Mouse (Mus musculus) MEL (cell line): ENCODE measurements at regions not wholly inside any gene's neighbourhood (a gene's known extent, or its start where the extent isn't known, plus 50 kb on each side); places are given as distances from the start of the nearest gene placed in this dataset.

ENCODE experiments used
- DNase-seq: peaks from one replicate; pipeline ENCODE4 v3.0.0; 2011; ENCODE audit warnings: low read depth, low spot score
- H3K27ac ChIP-seq: 2 replicates; pipeline ENCODE4 v1.5.1; 2012; ENCODE audit warnings: low read depth, mild to moderate bottlenecking, control low read depth, low read length, moderate library complexity; ENCODE audit not compliant: control insufficient read depth
- H3K27me3 ChIP-seq, 2 experiments: fragments of 150-350 bp in 1 of 2; sonication (generic) in 1 of 2; 2 replicates each; pipeline ENCODE4 v1.6.1; 2012; ENCODE audit warnings: low read length in 2 of 2, mild to moderate bottlenecking in 2 of 2, improper control_type of control experiment in 1 of 2, moderate library complexity in 1 of 2; ENCODE audit not compliant: insufficient read depth in 2 of 2, control insufficient read depth in 1 of 2
- H3K36me3 ChIP-seq, 2 experiments: 2 replicates each; pipeline ENCODE4 v1.6.1; 2012 to 2014; ENCODE audit warnings: low read length in 2 of 2, improper control_type of control experiment in 1 of 2, inconsistent platforms in 1 of 2, mild to moderate bottlenecking in 1 of 2; ENCODE audit not compliant: insufficient read depth in 2 of 2, control insufficient read depth in 1 of 2
- H3K4me1 ChIP-seq, 2 experiments: fragments of 150-350 bp in 1 of 2; sonication (generic) in 1 of 2; 2 replicates each; pipeline ENCODE4 v1.6.1; 2012; ENCODE audit warnings: low read length in 2 of 2, improper control_type of control experiment in 1 of 2, mild to moderate bottlenecking in 1 of 2; ENCODE audit not compliant: insufficient read depth in 2 of 2, control insufficient read depth in 1 of 2
- H3K4me3 ChIP-seq, 2 experiments: fragments of 150-350 bp in 1 of 2; sonication (generic) in 1 of 2; 2 replicates each; pipeline ENCODE4 v1.5.1; 2012; ENCODE audit warnings: low read depth in 2 of 2, low read length in 2 of 2, mild to moderate bottlenecking in 2 of 2, moderate library complexity in 2 of 2, control low read depth in 1 of 2, improper control_type of control experiment in 1 of 2; ENCODE audit not compliant: control insufficient read depth in 1 of 2, insufficient read depth in 1 of 2
- H3K79me2 ChIP-seq: 2 replicates; pipeline ENCODE4 v1.6.1; 2012; ENCODE audit warnings: mild to moderate bottlenecking, low read length, moderate library complexity; ENCODE audit not compliant: control insufficient read depth, poor library complexity, insufficient read depth
- H3K9ac ChIP-seq: 2 replicates; pipeline ENCODE4 v1.6.1; 2012; ENCODE audit warnings: low read depth, mild to moderate bottlenecking, control low read depth, low read length, moderate library complexity; ENCODE audit not compliant: control insufficient read depth, poor library complexity, severe bottlenecking
- H3K9me3 ChIP-seq: fragments of 150-350 bp; sonication (generic); replicated peaks from 2 replicates; pipeline ENCODE4 v1.6.1; 2012; ENCODE audit warnings: mild to moderate bottlenecking, low read length, improper control_type of control experiment, moderate library complexity; ENCODE audit not compliant: insufficient read depth
- CHD2 ChIP-seq: IDR thresholded peaks from 2 replicates; pipeline ENCODE4 v1.6.1; 2011; ENCODE audit warnings: low read length, improper control_type of control experiment
- E2F4 ChIP-seq: IDR thresholded peaks from 2 replicates; pipeline ENCODE4 v1.6.1; 2011; ENCODE audit warnings: low read depth, low read length, improper control_type of control experiment, borderline replicate concordance
- ELF1 ChIP-seq: IDR thresholded peaks from 2 replicates; pipeline ENCODE4 v1.6.1; 2014; ENCODE audit warnings: low read depth, mild to moderate bottlenecking, inconsistent platforms, low read length, improper control_type of control experiment, moderate library complexity
- GATA1 ChIP-seq: IDR thresholded peaks from 2 replicates; pipeline ENCODE4 v1.6.1; 2011; ENCODE audit warnings: low read depth, low read length, improper control_type of control experiment
- HCFC1 ChIP-seq: IDR thresholded peaks from 2 replicates; pipeline ENCODE4 v1.6.1; 2012; ENCODE audit warnings: low read depth, mild to moderate bottlenecking, inconsistent platforms, low read length, improper control_type of control experiment, moderate library complexity
- JUND ChIP-seq: IDR thresholded peaks from 2 replicates; pipeline ENCODE4 v1.6.1; 2011; ENCODE audit warnings: low read depth, mild to moderate bottlenecking, improper control_type of control experiment, low read length
- KAT2A ChIP-seq: conservative IDR thresholded peaks from 2 replicates; pipeline ENCODE4 v1.6.1; 2012; ENCODE audit warnings: low read depth, low read length, improper control_type of control experiment, inconsistent platforms
- MAFK ChIP-seq: IDR thresholded peaks from 2 replicates; pipeline ENCODE4 v1.6.1; 2011; ENCODE audit warnings: low read depth, mild to moderate bottlenecking, low read length, improper control_type of control experiment, borderline replicate concordance
- MAX ChIP-seq: IDR thresholded peaks from 2 replicates; pipeline ENCODE4 v1.6.1; 2011; ENCODE audit warnings: low read length, improper control_type of control experiment
- MAZ ChIP-seq: IDR thresholded peaks from 2 replicates; pipeline ENCODE4 v1.6.1; 2012; ENCODE audit warnings: low read depth, mild to moderate bottlenecking, inconsistent platforms, low read length, improper control_type of control experiment
- MEF2A ChIP-seq: IDR thresholded peaks from 2 replicates; pipeline ENCODE4 v1.6.1; 2014; ENCODE audit warnings: low read depth, mild to moderate bottlenecking, inconsistent platforms, low read length, improper control_type of control experiment; ENCODE audit not compliant: poor library complexity, insufficient replicate concordance, severe bottlenecking; ENCODE audit errors: extremely low read depth
- MYB ChIP-seq: IDR thresholded peaks from 2 replicates; pipeline ENCODE4 v1.6.1; 2011; ENCODE audit warnings: mild to moderate bottlenecking, low read depth, low read length, improper control_type of control experiment
- MYC ChIP-seq: IDR thresholded peaks from 2 replicates; pipeline ENCODE4 v1.6.1; 2011; ENCODE audit warnings: low read depth, mild to moderate bottlenecking, low read length, improper control_type of control experiment, moderate library complexity
- NELFE ChIP-seq: IDR thresholded peaks from 2 replicates; pipeline ENCODE4 v1.6.1; 2011; ENCODE audit warnings: low read depth, low read length, improper control_type of control experiment
- POLR2A ChIP-seq, 2 experiments: IDR thresholded peaks; 2 replicates each; pipeline ENCODE4 v1.6.1; 2011 to 2012; ENCODE audit warnings: low read length in 2 of 2, mild to moderate bottlenecking in 2 of 2, control low read depth in 1 of 2, improper control_type of control experiment in 1 of 2, low read depth in 1 of 2, moderate library complexity in 1 of 2; ENCODE audit not compliant: control insufficient read depth in 1 of 2, insufficient read depth in 1 of 2, poor library complexity in 1 of 2
- POLR2AphosphoS5 ChIP-seq: IDR thresholded peaks from 2 replicates; pipeline ENCODE4 v1.6.1; 2012; ENCODE audit warnings: low read depth, borderline replicate concordance, mild to moderate bottlenecking, inconsistent platforms, low read length, moderate library complexity, mixed read lengths
- RCOR1 ChIP-seq: IDR thresholded peaks from 2 replicates; pipeline ENCODE4 v1.6.1; 2012; ENCODE audit warnings: low read depth, mild to moderate bottlenecking, inconsistent platforms, low read length, improper control_type of control experiment
- SIN3A ChIP-seq: IDR thresholded peaks from 2 replicates; pipeline ENCODE4 v1.6.1; 2012; ENCODE audit warnings: low read length, improper control_type of control experiment, inconsistent platforms
- SMC3 ChIP-seq: IDR thresholded peaks from 2 replicates; pipeline ENCODE4 v1.6.1; 2011; ENCODE audit warnings: low read depth, low read length, improper control_type of control experiment
- TBP ChIP-seq: IDR thresholded peaks from 2 replicates; pipeline ENCODE4 v1.8.0; 2011; ENCODE audit warnings: low read depth, low read length, improper control_type of control experiment
- TCF12 ChIP-seq: IDR thresholded peaks from 2 replicates; pipeline ENCODE4 v1.6.1; 2014; ENCODE audit warnings: low read depth, mild to moderate bottlenecking, inconsistent platforms, low read length, improper control_type of control experiment, moderate library complexity
- UBTF ChIP-seq: IDR thresholded peaks from 2 replicates; pipeline ENCODE4 v1.6.1; 2012; ENCODE audit warnings: low read depth, mild to moderate bottlenecking, inconsistent platforms, low read length, improper control_type of control experiment, moderate library complexity, borderline replicate concordance; ENCODE audit not compliant: insufficient read depth
- USF1 ChIP-seq: IDR thresholded peaks from 2 replicates; pipeline ENCODE4 v1.6.1; 2014; ENCODE audit warnings: low read depth, mild to moderate bottlenecking, inconsistent platforms, low read length, improper control_type of control experiment, moderate library complexity
- USF2 ChIP-seq, 2 experiments: IDR thresholded peaks; 2 replicates each; pipeline ENCODE4 v1.6.1; 2011 to 2012; ENCODE audit warnings: improper control_type of control experiment in 2 of 2, low read length in 2 of 2, borderline replicate concordance in 1 of 2, inconsistent platforms in 1 of 2, low read depth in 1 of 2, mild to moderate bottlenecking in 1 of 2; ENCODE audit not compliant: insufficient read depth in 1 of 2
- ZC3H11A ChIP-seq: IDR thresholded peaks from 2 replicates; pipeline ENCODE4 v1.6.1; 2012; ENCODE audit warnings: low read depth, mild to moderate bottlenecking, inconsistent platforms, low read length, improper control_type of control experiment
- ZKSCAN1 ChIP-seq: IDR thresholded peaks from 2 replicates; pipeline ENCODE4 v1.6.1; 2012; ENCODE audit warnings: low read depth, mild to moderate bottlenecking, inconsistent platforms, low read length, improper control_type of control experiment, moderate library complexity
- ZMIZ1 ChIP-seq: IDR thresholded peaks from 2 replicates; pipeline ENCODE4 v1.6.1; 2012; ENCODE audit warnings: low read depth, mild to moderate bottlenecking, inconsistent platforms, low read length, improper control_type of control experiment, moderate library complexity

DNA sequence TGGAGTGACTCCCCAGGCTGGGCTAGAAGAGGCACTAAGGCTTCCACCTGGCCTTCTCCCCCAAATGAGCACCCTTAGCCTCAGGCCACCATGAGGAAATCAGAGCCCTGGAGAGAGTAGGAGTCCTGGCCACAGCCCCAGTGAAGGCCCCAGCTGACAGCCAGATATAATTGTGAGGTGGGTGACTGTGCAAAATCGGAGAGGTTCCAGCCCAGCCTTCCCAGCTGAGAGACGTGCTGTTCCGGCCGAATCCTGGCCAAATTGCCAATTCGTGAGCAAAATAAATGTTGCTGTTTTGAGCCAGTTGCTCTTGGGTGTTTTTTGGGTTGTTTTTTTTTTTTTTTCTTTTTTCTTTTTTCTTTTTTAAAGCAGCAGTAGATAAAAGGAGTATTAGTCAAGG is 169.9 kb upstream of the Il12b start:
- H3K27me3 ChIP-seq: no peaks in the 10 kb centered on the region
- no peaks in the 10 kb centered on the region for H3K9me3 ChIP-seq
- no peaks in the 10 kb centered on the region for H3K79me2 ChIP-seq
- H3K36me3 ChIP-seq: no peaks in the 10 kb centered on the region
- H3K4me1 ChIP-seq: no peaks in the 10 kb centered on the region
- no peak overlapping the region for H3K4me3 ChIP-seq
- no peak overlapping the region for H3K9ac ChIP-seq
- TF ChIP-seq KAT2A: no peak
- no peak for TF ChIP-seq POLR2AphosphoS5
- TF ChIP-seq ZC3H11A: no peak
- no peak for TF ChIP-seq NELFE
- TF ChIP-seq ELF1: no peak
- no peak for TF ChIP-seq MYB
- TF ChIP-seq SIN3A: no peak
- TF ChIP-seq MAFK: no peak
- TF ChIP-seq CHD2: no peak
- TF ChIP-seq USF2 (IDR thresholded peaks at IDR 0.05; ENCODE audit: borderline replicate concordance in 1 of 2, insufficient read depth in 1 of 2, low read depth in 1 of 2, low read length in 2 of 2): no peak
- TF ChIP-seq POLR2A (IDR thresholded peaks at IDR 0.05; ENCODE audit: control insufficient read depth in 1 of 2, insufficient read depth in 1 of 2, low read depth in 1 of 2, low read length in 2 of 2, poor library complexity in 1 of 2): no peak
- TF ChIP-seq RCOR1: no peak
- TF ChIP-seq MYC: no peak
- TF ChIP-seq HCFC1: no peak
- TF ChIP-seq MEF2A: no peak
- TF ChIP-seq TCF12: no peak
- no peak for TF ChIP-seq E2F4
- TF ChIP-seq GATA1: no peak
- TF ChIP-seq UBTF: no peak
- no peak for TF ChIP-seq JUND
- DNase-seq: no peak
- no peak overlapping the region for H3K27ac ChIP-seq

DNA sequence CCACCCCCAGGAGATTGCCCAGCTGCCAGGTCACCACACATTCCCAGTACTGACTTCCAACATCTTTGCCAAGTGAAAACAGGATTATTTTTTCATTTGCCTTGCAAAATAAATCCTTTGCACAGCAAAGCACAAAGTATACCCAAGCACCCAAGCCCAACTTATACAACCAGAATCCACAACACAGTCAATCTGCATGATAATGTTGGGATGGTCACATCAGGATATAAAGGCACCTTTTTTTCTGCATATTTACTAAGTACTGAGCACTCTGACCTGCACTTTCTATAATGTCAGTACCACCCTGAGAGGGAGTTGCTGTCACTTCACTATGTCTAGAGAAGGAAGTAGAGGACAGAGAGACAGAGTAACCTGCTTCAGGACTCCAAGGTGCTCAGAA is 164.4 kb upstream of the Il12b start:
- no peak for DNase-seq

More for the DNA sequence above, 164.4 kb upstream of the Il12b start:
- Histone ChIP-seq H3K27ac (no peak overlapping the region), H3K4me3 (no peak overlapping the region), H3K4me1 (no peaks in the 10 kb centered on the region), H3K27me3 (no peaks in the 10 kb centered on the region), H3K9ac (no peak overlapping the region), H3K36me3 (no peaks in the 10 kb centered on the region), H3K9me3 (no peaks in the 10 kb centered on the region), H3K79me2 (no peaks in the 10 kb centered on the region)
- no peak for TF ChIP-seq USF1
- no peak for TF ChIP-seq MAX
- TF ChIP-seq TCF12: no peak
- no peak for TF ChIP-seq ZMIZ1
- TF ChIP-seq TBP: no peak
- no peak for TF ChIP-seq SIN3A
- TF ChIP-seq ZKSCAN1: no peak
- TF ChIP-seq HCFC1: no peak
- TF ChIP-seq MAZ: no peak
- no peak for TF ChIP-seq MYC
- TF ChIP-seq KAT2A: no peak
- no peak for TF ChIP-seq SMC3
